Comparison of ENCODE assay signal across 8 mouse cellular contexts in the genomic region with DNA sequence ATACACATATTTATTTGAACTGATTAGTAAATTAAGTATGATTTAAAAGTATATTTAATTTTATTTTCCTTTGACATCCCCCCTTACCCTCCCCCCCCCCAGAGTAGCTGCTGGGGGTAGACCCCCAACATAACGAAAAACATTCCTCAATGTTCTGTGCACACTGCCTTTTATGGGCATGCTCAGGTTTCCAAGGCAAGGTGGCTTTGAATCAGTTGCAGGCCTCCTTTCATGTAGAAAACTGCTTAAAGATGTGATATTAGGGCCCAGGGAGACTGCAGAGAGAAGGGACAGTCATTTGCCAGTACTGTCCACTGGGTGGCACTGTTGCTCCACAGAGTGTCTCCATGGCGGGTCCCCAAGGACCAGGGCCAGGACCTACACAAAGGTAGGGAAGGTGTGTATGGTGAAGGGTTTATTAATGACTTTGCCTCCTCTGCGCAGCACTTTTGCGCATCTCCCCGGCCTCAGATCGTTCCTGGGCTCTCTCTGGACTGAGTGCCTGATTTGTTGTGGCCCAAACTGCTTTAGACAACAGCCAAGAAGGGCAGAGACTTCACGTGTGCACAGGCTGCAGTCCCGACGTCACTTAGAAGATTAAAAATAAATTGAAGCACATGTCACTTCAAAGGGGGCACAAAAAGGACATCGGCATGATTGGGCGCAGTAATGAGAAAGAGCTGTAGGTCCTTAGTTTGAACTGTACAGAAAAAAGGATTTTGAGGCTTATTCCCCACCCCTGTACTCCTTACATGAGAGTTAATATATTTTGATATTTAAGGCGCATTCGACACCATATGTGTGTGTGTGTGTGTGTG.
DNase-seq lines count a peak whose midpoint lies in the region; ATAC-seq and TF ChIP-seq lines count a peak whose summit lies in the region.

No protein-coding gene starts in this region.

- peak; percentile 11 for DNase-seq in c-Kit-negative CD71-positive TER-119-positive erythroid progenitor cells, embryonic 14.5 days (ENCODE audit: low read depth, low spot score)
- DNase-seq in fibroblast of lung, adult 2 months (ENCODE audit: low read depth) = peak; percentile 10
- DNase-seq in heart, postnatal 10 days = peak; percentile 81 to 86
- DNase-seq in layer of hippocampus, adult 11-12 months (ENCODE audit: low spot score) = peak; percentile 75
- DNase-seq in lung, embryonic 14.5 days = peak; percentile 90
- peak; percentile 67 for DNase-seq in ovary, postnatal 14 days (ENCODE audit: low spot score)
- DNase-seq in thymus, postnatal 10 days (ENCODE audit: low spot score in 2 of 2) = peak; percentile 20 to 61

- H3K4me2 ChIP-seq in lung, embryonic 14.5 days = peak overlapping the region; percentile 19; the same call in 1 of the 2 replicates

- no peaks in the 10 kb centered on the region for H3K27me3 ChIP-seq in E14TG2a.4 (ENCODE audit: insufficient read depth, low read length)
- H3K27me3 ChIP-seq in lung, embryonic 14.5 days (ENCODE audit: insufficient read depth, low read length) = no peaks in the 10 kb centered on the region

- H3K9ac ChIP-seq in lung, embryonic 14.5 days = no peak overlapping the region

- 30% methylated on average over 13 of the region's 13 CpGs for WGBS in lung, embryonic 14.5 days

- H3K4me1 ChIP-seq in E14TG2a.4 (replicated peaks; ENCODE audit: low read depth, low read length) = no peaks in the 10 kb centered on the region
- H3K4me1 ChIP-seq in lung, embryonic 14.5 days (ENCODE audit: insufficient read depth) = 0 out of 2 replicates have a peak, but pooled peaks cover 11% of the 10 kb centered on the region

- H3K9me3 ChIP-seq in E14TG2a.4 (ENCODE audit: low read length) = peaks cover 29% of the 10 kb centered on the region
- H3K9me3 ChIP-seq in lung, embryonic 14.5 days (ENCODE audit: low read depth, low read length) = no peaks in the 10 kb centered on the region

- H3K36me3 ChIP-seq in E14TG2a.4 (ENCODE audit: insufficient read depth, low read length) = no peaks in the 10 kb centered on the region
- no peaks in the 10 kb centered on the region for H3K36me3 ChIP-seq in lung, embryonic 14.5 days (ENCODE audit: insufficient read depth)

- no peak overlapping the region for H3K27ac ChIP-seq in lung, embryonic 14.5 days (ENCODE audit: low read depth)

- ATAC-seq in lung, embryonic 14.5 days (ENCODE audit: insufficient read depth) = peak; percentile 56

- peak; percentile 45 for TF ChIP-seq CTCF in E14TG2a.4 (conservative IDR thresholded peaks at IDR 0.05; ENCODE audit: low read length)
- peak; percentile 97 for TF ChIP-seq CTCF in lung, embryonic 14.5 days (IDR thresholded peaks at IDR 0.05; ENCODE audit: low read depth)

- H3K4me3 ChIP-seq in E14TG2a.4 (replicated peaks; ENCODE audit: low read length) = no peak overlapping the region
- H3K4me3 ChIP-seq in lung, embryonic 14.5 days (ENCODE audit: low read depth, low read length) = no peak overlapping the region

- intact Hi-C loops in heart, postnatal 10 days (cut with DNase I) = loop anchor here (1.0 to 10.0 kb wide), 3 partner anchors 812 to 1899 kb away; a partner anchor contains a TSS

Comparison
In these comparisons a context has a peak if more than half of its experiments do, and no peak if none do; other contexts are left out.
1. DNase-seq: peak in every context shown above with its lines; median percentile 90 in lung, embryonic 14.5 days; 84 in heart, postnatal 10 days; 75 in layer of hippocampus, adult 11-12 months; 67 in ovary, postnatal 14 days; 40 in thymus, postnatal 10 days; 11 in c-Kit-negative CD71-positive TER-119-positive erythroid progenitor cells, embryonic 14.5 days; 10 in fibroblast of lung, adult 2 months.